Mouse (Mus musculus): ENCODE results near the gene Ms4a10.

Ms4a10 gene

DNA sequence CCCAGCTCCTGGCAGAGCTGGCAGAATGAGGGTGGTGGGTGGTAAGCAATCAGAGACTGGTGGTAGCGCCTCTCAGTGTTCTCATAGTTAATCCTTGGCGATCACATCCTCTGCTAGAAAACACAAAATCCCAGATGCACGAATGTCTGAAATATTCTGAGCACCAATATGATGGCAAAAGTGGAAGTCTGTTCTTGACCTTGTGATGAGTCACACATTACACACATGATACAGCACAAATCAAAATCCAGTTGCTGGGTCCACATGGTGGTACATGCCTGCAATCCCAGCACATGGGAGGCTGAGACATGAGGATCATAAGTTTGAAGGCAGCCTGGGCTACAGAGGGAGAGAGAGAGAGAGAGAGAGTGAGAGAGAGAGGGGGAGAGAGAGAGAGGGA, 53.4 kb downstream of the Ms4a10 start:
- intact Hi-C loops (cut with DNase I) = no loop called here

DNA sequence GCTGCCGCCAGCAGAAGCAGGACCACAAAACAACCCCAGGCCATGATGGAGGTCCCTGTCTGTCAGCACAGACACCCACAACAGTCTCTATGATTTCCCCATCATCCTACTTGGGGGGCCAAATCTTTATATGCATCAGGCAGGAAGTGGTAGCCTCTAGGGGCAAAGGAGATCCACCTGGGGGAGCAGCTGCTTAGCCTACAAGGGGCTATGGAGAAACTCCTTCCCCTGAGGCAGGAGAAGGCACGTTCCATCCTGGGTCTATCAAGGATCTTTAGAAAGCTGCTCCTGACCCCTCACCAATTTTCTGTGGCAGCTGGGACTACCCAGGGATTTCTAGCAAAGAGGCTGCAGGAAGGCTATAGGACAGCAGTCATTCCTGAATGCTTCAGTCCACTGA, 53.9 kb downstream of the Ms4a10 start, which contains the start of gene Zp1:
Gene Zp1, minus strand, starts transcription at position 101 of the 400 bp plus-strand sequence.
- intact Hi-C loops (cut with DNase I) = no loop called here

- intact Hi-C loops (cut with DNase I) = no loop called here
Measured at GRCm38 (mm10) chr19:10918321-10918991, 56.0 kb downstream of the Ms4a10 start.

- intact Hi-C loops (cut with DNase I) = no loop called here
Measured at GRCm38 (mm10) chr19:10916506-10916905, 58.0 kb downstream of the Ms4a10 start.

GRCm38 (mm10) chr19:10914870-10915269, 59.6 kb downstream of the Ms4a10 start:
- intact Hi-C loops (cut with DNase I) = no loop called here

DNA sequence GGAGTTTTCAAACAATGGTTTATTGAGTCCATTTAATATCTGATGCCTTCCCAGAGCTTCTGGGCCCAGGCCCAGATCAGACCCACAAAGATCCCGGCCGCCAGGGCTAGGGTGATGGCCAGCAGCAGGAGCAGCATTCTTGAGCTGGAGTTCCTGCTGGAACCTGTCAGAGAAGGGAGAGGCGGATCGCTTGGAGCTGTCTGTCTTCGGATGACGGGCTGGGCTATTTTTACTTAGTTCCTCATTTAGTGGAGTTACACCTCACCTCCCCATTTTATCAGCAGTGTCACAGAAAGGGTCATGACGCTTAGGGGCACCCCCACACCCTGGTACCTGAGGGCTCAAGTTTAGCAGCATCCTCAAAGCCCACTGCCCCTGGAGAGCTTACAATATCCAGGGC, 60.2 kb downstream of the Ms4a10 start:
- intact Hi-C loops (cut with DNase I) = no loop called here

All from adrenal gland (tissue).